Mouse (Mus musculus): ENCODE measurements around the gene Smim22. TPM values are rescaled to one million over a fixed set of nuclear protein-coding genes. Genes with fewer than 3 reads are reported as not detected.
A peak's percentile ranks its signal among the peaks of the same experiment; 100 is the strongest.

The Smim22 gene
- polyA plus RNA-seq, 1 experiment from 2014 or later = 2.0 TPM

DNA sequence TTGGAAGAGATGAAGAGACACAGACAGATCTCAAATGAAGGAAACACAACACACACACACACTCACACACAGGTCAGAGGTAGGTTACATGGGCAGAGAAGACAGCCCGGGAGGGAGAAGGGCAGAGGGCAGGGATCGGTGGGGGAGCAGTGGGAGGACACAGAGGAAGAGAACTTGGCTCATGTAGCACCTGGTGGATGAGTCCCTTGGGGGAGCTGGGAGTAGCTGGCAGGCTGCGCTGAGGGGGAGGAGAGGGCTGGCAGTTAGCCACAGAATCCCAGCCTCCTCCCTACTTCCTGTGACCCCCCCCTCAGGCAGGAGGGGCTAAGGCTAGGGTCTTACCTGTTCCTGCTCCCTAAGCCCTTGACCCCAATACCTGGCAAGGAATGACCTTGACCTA, 9.5 kb upstream of the Smim22 start, which contains the start of gene Sept12:
Sept12 (minus strand) TSS at position 300 of the 400 bp plus-strand sequence.
- no peak within 1 kb of the TSS for H3K4me2 ChIP-seq (ENCODE audit: low read depth, low read length, severe bottlenecking)
- no peaks in the 10 kb centered on the region for H3K27me3 ChIP-seq (ENCODE audit: control insufficient read depth, insufficient read depth, low read length)
- H3K27ac ChIP-seq (ENCODE audit: low read depth, low read length) = no peak within 1 kb of the TSS
- WGBS = 77% methylated on average over 3 of the region's 3 CpGs
- ATAC-seq (replicated peaks; ENCODE audit: low FRiP score) (no peak), DNase-seq (ENCODE audit: low spot score) (no peak)
- H3K36me3 ChIP-seq (ENCODE audit: control insufficient read depth, insufficient read depth, low read length) = no peaks in the 10 kb centered on the region
- no peak within 1 kb of the TSS for H3K9ac ChIP-seq (ENCODE audit: low read length)
- H3K4me3 ChIP-seq (ENCODE audit: low read depth, low read length) = no peak within 1 kb of the TSS
- H3K4me1 ChIP-seq (replicated peaks; ENCODE audit: control insufficient read depth, insufficient read depth, low read length) = no peaks in the 10 kb centered on the region
- H3K9me3 ChIP-seq (ENCODE audit: control insufficient read depth, low read length) = no peaks in the 10 kb centered on the region

DNA sequence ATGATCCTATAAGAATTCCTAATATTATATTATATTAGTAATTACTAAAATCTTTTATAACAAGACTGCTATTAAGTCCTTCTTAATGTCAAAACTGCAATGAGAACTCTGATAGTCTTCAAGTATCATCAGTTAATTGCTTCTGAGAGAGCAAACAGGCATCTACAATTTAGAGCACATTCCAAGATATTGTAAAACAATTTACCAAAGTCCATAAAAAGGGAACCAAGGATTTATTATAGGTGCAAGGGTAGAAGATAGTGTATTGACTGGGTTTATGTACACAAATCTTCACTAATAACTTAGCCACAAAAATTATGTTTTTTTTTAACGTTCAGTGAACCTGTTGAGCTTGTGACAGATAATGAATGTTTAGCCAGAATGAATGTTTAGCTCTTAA, 8.1 kb upstream of the Smim22 start:
- WGBS = 86% methylated on average over 1 of the region's 1 CpGs

DNA sequence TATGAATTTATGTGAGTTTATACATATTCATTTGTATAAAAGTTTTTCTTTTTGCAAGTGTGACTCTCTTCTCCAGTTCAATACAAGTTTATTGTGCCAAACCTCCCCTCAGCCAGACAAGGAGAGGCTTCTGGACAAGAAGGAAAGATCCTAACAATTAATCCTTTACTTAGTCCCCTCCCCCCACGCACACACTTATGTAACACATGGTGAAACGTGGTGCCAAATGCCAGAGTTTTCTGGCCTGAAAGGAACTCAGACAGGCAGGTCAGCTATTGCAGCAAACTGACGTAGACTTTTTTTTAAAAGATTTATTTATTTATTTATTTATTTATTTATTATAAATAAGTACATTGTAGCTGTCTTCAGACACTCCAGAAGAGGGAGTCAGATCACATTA, 6.5 kb upstream of the Smim22 start:
- no peaks in the 10 kb centered on the region for H3K36me3 ChIP-seq (ENCODE audit: control insufficient read depth, insufficient read depth, low read length)
- no peak overlapping the region for H3K9ac ChIP-seq (ENCODE audit: low read length)
- ATAC-seq (replicated peaks; ENCODE audit: low FRiP score) (no peak), DNase-seq (ENCODE audit: low spot score) (no peak)
- H3K4me2 ChIP-seq (ENCODE audit: low read depth, low read length, severe bottlenecking) = no peak overlapping the region
- H3K4me3 ChIP-seq (ENCODE audit: low read depth, low read length) = no peak overlapping the region
- H3K27ac ChIP-seq (ENCODE audit: low read depth, low read length) = no peak overlapping the region
- no peaks in the 10 kb centered on the region for H3K4me1 ChIP-seq (replicated peaks; ENCODE audit: control insufficient read depth, insufficient read depth, low read length)
- 76% methylated on average over 3 of the region's 3 CpGs for WGBS
- H3K9me3 ChIP-seq (ENCODE audit: control insufficient read depth, low read length) = no peaks in the 10 kb centered on the region
- H3K27me3 ChIP-seq (ENCODE audit: control insufficient read depth, insufficient read depth, low read length) = no peaks in the 10 kb centered on the region

More for the DNA sequence above, 8.1 kb upstream of the Smim22 start:
- ATAC-seq (replicated peaks; ENCODE audit: low FRiP score) = no peak
- H3K9ac ChIP-seq (ENCODE audit: low read length) = no peak overlapping the region
- no peak for DNase-seq (ENCODE audit: low spot score)
- H3K4me1 ChIP-seq (replicated peaks; ENCODE audit: control insufficient read depth, insufficient read depth, low read length) = no peaks in the 10 kb centered on the region
- H3K27ac ChIP-seq (ENCODE audit: low read depth, low read length) = no peak overlapping the region
- no peaks in the 10 kb centered on the region for H3K36me3 ChIP-seq (ENCODE audit: control insufficient read depth, insufficient read depth, low read length)
- no peak overlapping the region for H3K4me2 ChIP-seq (ENCODE audit: low read depth, low read length, severe bottlenecking)
- H3K9me3 ChIP-seq (ENCODE audit: control insufficient read depth, low read length) = no peaks in the 10 kb centered on the region
- no peak overlapping the region for H3K4me3 ChIP-seq (ENCODE audit: low read depth, low read length)
- H3K27me3 ChIP-seq (ENCODE audit: control insufficient read depth, insufficient read depth, low read length) = no peaks in the 10 kb centered on the region

DNA sequence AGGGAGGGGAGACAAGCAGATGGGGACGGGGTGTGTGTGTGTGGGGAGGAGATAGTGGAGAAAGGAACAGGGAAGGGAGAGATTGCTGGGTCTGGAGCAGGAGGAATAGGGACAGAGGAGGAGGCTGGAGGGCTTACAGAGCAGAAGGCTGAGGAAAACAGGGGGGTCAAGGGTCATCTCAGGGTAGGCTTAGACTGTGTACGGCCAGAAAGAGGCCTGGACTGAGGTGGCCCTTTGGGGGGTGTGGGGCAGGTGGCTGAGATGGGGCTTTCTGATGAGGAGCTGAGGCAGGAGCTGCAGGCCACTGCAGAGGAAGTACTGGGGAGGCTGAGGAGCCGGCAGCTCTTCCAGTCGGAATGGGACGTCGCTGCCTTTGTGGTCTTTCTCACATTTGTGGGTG, 404 bp downstream of the Smim22 start:
- no peaks in the 10 kb centered on the region for H3K36me3 ChIP-seq (ENCODE audit: control insufficient read depth, insufficient read depth, low read length)
- no peaks in the 10 kb centered on the region for H3K27me3 ChIP-seq (ENCODE audit: control insufficient read depth, insufficient read depth, low read length)
- ATAC-seq (replicated peaks; ENCODE audit: low FRiP score) (no peak), DNase-seq (ENCODE audit: low spot score) (no peak)
- H3K9ac ChIP-seq (ENCODE audit: low read length) = no peak overlapping the region
- no peak overlapping the region for H3K4me2 ChIP-seq (ENCODE audit: low read depth, low read length, severe bottlenecking)
- 51% methylated on average over 6 of the region's 6 CpGs for WGBS
- no peak overlapping the region for H3K27ac ChIP-seq (ENCODE audit: low read depth, low read length)
- H3K4me3 ChIP-seq (ENCODE audit: low read depth, low read length) = no peak overlapping the region
- no peaks in the 10 kb centered on the region for H3K9me3 ChIP-seq (ENCODE audit: control insufficient read depth, low read length)
- peaks cover 3% of the 10 kb centered on the region; the same call in 1 of the 2 replicates for H3K4me1 ChIP-seq (replicated peaks; ENCODE audit: control insufficient read depth, insufficient read depth, low read length)

DNA sequence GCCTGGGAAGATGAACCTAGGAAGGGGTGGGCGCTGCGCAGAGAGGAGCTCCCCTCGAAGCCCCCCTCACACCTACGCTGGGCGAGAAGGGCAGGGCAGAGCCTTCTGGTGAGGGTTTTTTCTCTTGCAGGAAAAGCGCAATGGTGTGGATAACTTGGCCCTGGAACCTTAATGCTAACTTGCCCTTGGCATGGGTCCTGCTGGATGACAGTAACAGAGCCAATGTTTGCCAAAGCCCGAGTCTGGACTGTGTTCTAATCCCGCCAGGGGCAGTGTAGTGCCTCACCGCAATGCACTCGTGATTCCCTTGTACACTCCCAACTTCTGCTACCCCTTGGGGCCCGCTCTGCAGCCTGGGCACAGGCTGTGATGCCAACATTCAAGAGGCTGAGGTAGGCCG, 988 bp downstream of the Smim22 start:
- H3K4me2 ChIP-seq (ENCODE audit: low read depth, low read length, severe bottlenecking) = no peak overlapping the region
- no peaks in the 10 kb centered on the region for H3K9me3 ChIP-seq (ENCODE audit: control insufficient read depth, low read length)
- no peaks in the 10 kb centered on the region for H3K27me3 ChIP-seq (ENCODE audit: control insufficient read depth, insufficient read depth, low read length)
- ATAC-seq (replicated peaks; ENCODE audit: low FRiP score) = no peak
- no peak for DNase-seq (ENCODE audit: low spot score)
- H3K9ac ChIP-seq (ENCODE audit: low read length) = no peak overlapping the region
- no peak overlapping the region for H3K4me3 ChIP-seq (ENCODE audit: low read depth, low read length)
- peaks cover 5% of the 10 kb centered on the region; the same call in 1 of the 2 replicates for H3K4me1 ChIP-seq (replicated peaks; ENCODE audit: control insufficient read depth, insufficient read depth, low read length)
- H3K27ac ChIP-seq (ENCODE audit: low read depth, low read length) = no peak overlapping the region
- WGBS = 86% methylated on average over 12 of the region's 12 CpGs
- H3K36me3 ChIP-seq (ENCODE audit: control insufficient read depth, insufficient read depth, low read length) = no peaks in the 10 kb centered on the region

DNA sequence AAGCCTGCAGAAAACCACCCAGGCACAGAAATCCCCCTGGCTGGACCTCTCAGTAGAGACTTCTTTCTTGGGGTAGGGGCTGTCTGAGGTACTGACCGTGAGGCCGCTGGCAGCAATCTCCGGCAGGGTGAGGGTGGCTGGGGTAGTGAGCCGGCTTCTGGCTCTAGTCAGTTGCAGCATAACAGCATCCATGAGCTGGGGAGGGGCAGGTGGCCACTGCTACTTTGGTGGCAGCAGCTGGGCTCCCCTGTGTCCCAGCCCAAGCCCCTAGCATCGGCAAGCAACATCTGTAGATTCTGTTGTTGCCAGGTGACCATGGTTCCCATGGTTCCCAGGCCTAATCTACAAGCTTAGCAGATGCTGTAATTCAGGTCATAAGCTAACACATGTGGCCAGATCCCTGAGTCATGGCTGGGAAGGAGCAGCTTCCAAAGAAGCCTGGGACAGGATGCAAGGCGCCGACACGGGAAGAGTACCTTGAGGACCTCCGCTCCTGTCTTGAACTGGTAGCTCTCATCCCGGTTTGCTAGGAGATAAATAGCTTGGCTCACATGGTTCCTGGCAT, 3.4 kb downstream of the Smim22 start:
- no peaks in the 10 kb centered on the region for H3K9me3 ChIP-seq (ENCODE audit: control insufficient read depth, low read length)
- DNase-seq (ENCODE audit: low spot score) (no peak), ATAC-seq (replicated peaks; ENCODE audit: low FRiP score) (no peak)
- 91% methylated on average over 10 of the region's 10 CpGs for WGBS
- no peak overlapping the region for H3K9ac ChIP-seq (ENCODE audit: low read length)
- no peak overlapping the region for H3K27ac ChIP-seq (ENCODE audit: low read depth, low read length)
- no peaks in the 10 kb centered on the region; the same call in 1 of the 2 replicates for H3K36me3 ChIP-seq (ENCODE audit: control insufficient read depth, insufficient read depth, low read length)
- H3K27me3 ChIP-seq (ENCODE audit: control insufficient read depth, insufficient read depth, low read length) = no peaks in the 10 kb centered on the region
- no peak overlapping the region for H3K4me2 ChIP-seq (ENCODE audit: low read depth, low read length, severe bottlenecking)
- no peak overlapping the region for H3K4me3 ChIP-seq (ENCODE audit: low read depth, low read length)
- peaks cover 5% of the 10 kb centered on the region; the same call in 1 of the 2 replicates for H3K4me1 ChIP-seq (replicated peaks; ENCODE audit: control insufficient read depth, insufficient read depth, low read length)

DNA sequence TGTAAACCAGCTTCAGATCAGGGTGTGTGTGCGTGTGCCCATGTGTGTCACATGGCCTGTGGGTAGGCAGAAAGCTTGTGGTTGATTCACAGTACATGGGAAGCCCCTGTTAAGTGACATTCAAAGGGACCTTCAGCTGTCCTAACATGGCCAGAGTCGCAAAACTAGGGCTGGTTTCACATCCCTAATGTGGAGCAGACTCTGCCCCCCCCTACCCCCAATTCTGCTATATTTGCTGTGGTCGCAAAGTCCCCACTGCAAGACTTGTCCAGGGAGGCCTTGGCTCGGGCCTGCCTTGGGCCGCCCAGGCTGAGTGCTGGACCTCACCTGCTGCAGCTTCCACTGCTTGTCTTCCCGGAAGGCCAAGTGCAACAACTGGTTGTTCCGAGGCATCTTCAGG, 4.2 kb downstream of the Smim22 start:
- H3K4me2 ChIP-seq (ENCODE audit: low read depth, low read length, severe bottlenecking) = no peak overlapping the region
- H3K9ac ChIP-seq (ENCODE audit: low read length) = no peak overlapping the region
- H3K27ac ChIP-seq (ENCODE audit: low read depth, low read length) = no peak overlapping the region
- H3K9me3 ChIP-seq (ENCODE audit: control insufficient read depth, low read length) = no peaks in the 10 kb centered on the region
- no peak overlapping the region for H3K4me3 ChIP-seq (ENCODE audit: low read depth, low read length)
- 94% methylated on average over 7 of the region's 7 CpGs for WGBS
- H3K36me3 ChIP-seq (ENCODE audit: control insufficient read depth, insufficient read depth, low read length) = no peaks in the 10 kb centered on the region; the same call in 1 of the 2 replicates
- H3K4me1 ChIP-seq (replicated peaks; ENCODE audit: control insufficient read depth, insufficient read depth, low read length) = peaks cover 5% of the 10 kb centered on the region; the same call in 1 of the 2 replicates
- no peak for DNase-seq (ENCODE audit: low spot score)
- H3K27me3 ChIP-seq (ENCODE audit: control insufficient read depth, insufficient read depth, low read length) = no peaks in the 10 kb centered on the region
- no peak for ATAC-seq (replicated peaks; ENCODE audit: low FRiP score)

DNA sequence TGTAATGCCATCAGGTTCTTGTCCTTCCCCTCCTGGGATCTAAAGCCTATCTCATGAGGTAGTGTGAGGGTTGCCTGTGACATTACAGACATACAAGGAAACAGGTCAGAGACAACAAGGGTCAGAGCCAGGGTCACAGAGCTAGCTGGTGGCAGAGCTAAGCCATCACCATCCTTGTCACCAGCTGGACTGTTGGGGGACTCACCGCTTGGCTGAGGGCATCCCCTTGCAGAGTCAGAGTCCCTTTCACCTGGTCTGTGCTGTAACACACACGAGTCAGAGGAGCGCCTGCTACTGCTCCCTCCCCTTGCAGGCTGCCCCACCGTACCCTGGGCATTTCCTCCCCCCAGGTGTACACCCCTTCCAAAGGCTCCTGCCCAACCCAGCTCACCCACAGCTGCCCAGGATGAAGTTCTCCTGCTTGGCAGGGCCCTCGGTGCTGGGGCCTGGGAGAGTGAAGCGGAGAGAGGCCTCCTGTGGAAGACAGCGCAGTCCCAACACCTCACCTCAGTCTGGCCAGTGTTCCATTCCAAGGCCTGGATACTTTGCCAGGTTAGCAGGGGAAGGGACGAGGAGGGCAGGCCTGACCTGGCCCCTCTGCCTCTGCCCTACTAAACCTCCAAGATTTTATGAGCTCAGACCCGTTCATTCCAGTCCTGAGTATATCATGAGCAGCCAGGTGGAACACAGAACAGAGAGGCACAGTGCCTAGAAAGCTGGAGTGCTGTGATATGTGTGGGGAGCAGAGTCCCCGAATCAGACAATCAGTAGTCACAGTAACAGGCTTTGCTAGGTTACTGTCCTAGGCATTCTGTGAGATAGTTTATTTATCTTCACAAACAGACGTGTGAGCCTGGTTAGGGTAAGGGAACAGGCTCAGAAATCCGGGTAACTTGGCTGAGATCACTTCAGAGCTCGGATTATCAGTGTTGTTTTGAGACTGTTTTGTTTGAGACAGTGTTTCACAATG, 5.2 kb downstream of the Smim22 start:
- Histone ChIP-seq H3K27ac (ENCODE audit: low read depth, low read length) (no peak overlapping the region), H3K9ac (ENCODE audit: low read length) (peak overlapping the region; percentile 63), H3K4me3 (ENCODE audit: low read depth, low read length) (peak overlapping the region; percentile 57), H3K4me1 (replicated peaks; ENCODE audit: control insufficient read depth, insufficient read depth, low read length) (peaks cover 5% of the 10 kb centered on the region; the same call in 1 of the 2 replicates), H3K9me3 (ENCODE audit: control insufficient read depth, low read length) (no peaks in the 10 kb centered on the region), H3K36me3 (ENCODE audit: control insufficient read depth, insufficient read depth, low read length) (peaks cover under 1% of the 10 kb centered on the region; the same call in 1 of the 2 replicates), H3K27me3 (ENCODE audit: control insufficient read depth, insufficient read depth, low read length) (no peaks in the 10 kb centered on the region), H3K4me2 (ENCODE audit: low read depth, low read length, severe bottlenecking) (peak overlapping the region; percentile 89)
- WGBS = 57% methylated on average over 13 of the region's 13 CpGs
- no peak for DNase-seq (ENCODE audit: low spot score)
- no peak for ATAC-seq (replicated peaks; ENCODE audit: low FRiP score)
